Mouse (Mus musculus) CH12.LX (cell line): Measurements from ENCODE around the gene Shisal2b.

Source experiments
- CHD2 ChIP-seq: IDR thresholded peaks from 2 replicates; pipeline ENCODE4 v1.6.1; 2011; ENCODE audit warnings: low read length, improper control_type of control experiment
- CTCF ChIP-seq, 2 experiments: IDR thresholded peaks in 1 of 2; conservative IDR thresholded peaks in 1 of 2; 2 replicates each; pipeline ENCODE4 v1.5.1; 2011 to 2012; ENCODE audit warnings: low read depth in 2 of 2, low read length in 2 of 2, improper control_type of control experiment in 1 of 2, inconsistent platforms in 1 of 2, mild to moderate bottlenecking in 1 of 2, moderate library complexity in 1 of 2
- GABPA ChIP-seq: IDR thresholded peaks from 2 replicates; pipeline ENCODE4 v1.6.1; 2012; ENCODE audit warnings: low read depth, low read length, improper control_type of control experiment, inconsistent platforms; ENCODE audit not compliant: insufficient replicate concordance
- HCFC1 ChIP-seq: IDR thresholded peaks from 2 replicates; pipeline ENCODE4 v1.6.1; 2012; ENCODE audit warnings: low read depth, mild to moderate bottlenecking, inconsistent platforms, low read length, improper control_type of control experiment
- POLR2A ChIP-seq: IDR thresholded peaks from 2 replicates; pipeline ENCODE4 v1.6.1; 2011; ENCODE audit warnings: low read depth, mild to moderate bottlenecking, improper control_type of control experiment, low read length
- POLR2AphosphoS2 ChIP-seq: IDR thresholded peaks from 2 replicates; pipeline ENCODE4 v1.6.1; 2011; ENCODE audit warnings: low read depth, low read length, improper control_type of control experiment

DNA sequence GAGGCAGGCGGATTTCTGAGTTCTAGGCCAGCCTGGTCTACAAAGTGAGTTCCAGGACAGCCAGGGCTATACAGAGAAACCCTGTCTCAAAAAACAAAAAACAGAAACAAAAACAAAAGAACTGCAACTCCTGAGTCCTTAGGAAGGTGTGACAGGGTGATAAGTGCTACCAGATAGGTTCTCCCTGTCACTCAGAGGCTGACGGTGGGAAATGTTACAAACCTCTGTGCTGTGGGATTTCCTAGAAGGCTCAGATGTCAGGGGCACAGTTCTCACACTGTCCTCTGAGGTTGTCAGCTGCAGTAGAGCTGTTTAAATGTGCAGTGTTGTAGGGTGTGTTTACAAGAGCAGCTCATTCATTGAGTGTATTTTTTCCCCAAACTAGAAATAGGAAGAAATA is 38.2 kb downstream of the Shisal2b start:
- TF ChIP-seq POLR2A (no peak), GABPA (no peak), POLR2AphosphoS2 (no peak), CHD2 (no peak), CTCF (conservative IDR thresholded peaks at IDR 0.05 in 1 of 2, IDR thresholded peaks at IDR 0.05 in 1 of 2; ENCODE audit: low read depth in 2 of 2, low read length in 2 of 2) (no peak), HCFC1 (no peak)
